Mouse (Mus musculus) MEL (cell line): ENCODE results near the gene Gtpbp8.

Experiments
- BHLHE40 ChIP-seq: IDR thresholded peaks from 2 replicates; pipeline ENCODE4 v1.6.1; 2012; ENCODE audit warnings: low read depth, mild to moderate bottlenecking, inconsistent platforms, low read length, improper control_type of control experiment, borderline replicate concordance
- CTCF ChIP-seq, 3 experiments: IDR thresholded peaks in 2 of 3; conservative IDR thresholded peaks in 1 of 3; 2 replicates each; pipeline ENCODE4 v1.5.1; 2011 to 2012; ENCODE audit warnings: low read length in 3 of 3, low read depth in 2 of 3, mild to moderate bottlenecking in 2 of 3, improper control_type of control experiment in 1 of 3, inconsistent platforms in 1 of 3, mixed read lengths in 1 of 3, moderate library complexity in 1 of 3; ENCODE audit not compliant: control insufficient read depth in 1 of 3, insufficient read depth in 1 of 3, poor library complexity in 1 of 3, severe bottlenecking in 1 of 3
- EP300 ChIP-seq, 2 experiments: IDR thresholded peaks; 2 replicates each; pipeline ENCODE4 v1.6.1; 2011; ENCODE audit warnings: improper control_type of control experiment in 2 of 2, low read length in 2 of 2, low read depth in 1 of 2, mild to moderate bottlenecking in 1 of 2
- GATA1 ChIP-seq: IDR thresholded peaks from 2 replicates; pipeline ENCODE4 v1.6.1; 2011; ENCODE audit warnings: low read depth, low read length, improper control_type of control experiment
- POLR2A ChIP-seq, 2 experiments: IDR thresholded peaks; 2 replicates each; pipeline ENCODE4 v1.6.1; 2011 to 2012; ENCODE audit warnings: low read length in 2 of 2, mild to moderate bottlenecking in 2 of 2, control low read depth in 1 of 2, improper control_type of control experiment in 1 of 2, low read depth in 1 of 2, moderate library complexity in 1 of 2; ENCODE audit not compliant: control insufficient read depth in 1 of 2, insufficient read depth in 1 of 2, poor library complexity in 1 of 2
- POLR2AphosphoS2 ChIP-seq: IDR thresholded peaks from 2 replicates; pipeline ENCODE4 v1.6.1; 2011; ENCODE audit warnings: low read length, improper control_type of control experiment
- RCOR1 ChIP-seq: IDR thresholded peaks from 2 replicates; pipeline ENCODE4 v1.6.1; 2012; ENCODE audit warnings: low read depth, mild to moderate bottlenecking, inconsistent platforms, low read length, improper control_type of control experiment
- ZC3H11A ChIP-seq: IDR thresholded peaks from 2 replicates; pipeline ENCODE4 v1.6.1; 2012; ENCODE audit warnings: low read depth, mild to moderate bottlenecking, inconsistent platforms, low read length, improper control_type of control experiment
- ZMIZ1 ChIP-seq: IDR thresholded peaks from 2 replicates; pipeline ENCODE4 v1.6.1; 2012; ENCODE audit warnings: low read depth, mild to moderate bottlenecking, inconsistent platforms, low read length, improper control_type of control experiment, moderate library complexity
- ZNF384 ChIP-seq: IDR thresholded peaks from 2 replicates; pipeline ENCODE4 v1.6.1; 2012; ENCODE audit warnings: low read depth, mild to moderate bottlenecking, inconsistent platforms, low read length, improper control_type of control experiment

- TF ChIP-seq GATA1 (no peak), ZMIZ1 (no peak), EP300 (IDR thresholded peaks at IDR 0.05; ENCODE audit: low read depth in 1 of 2, low read length in 2 of 2) (no peak; a peak in 1 of 4 replicates), ZNF384 (no peak), RCOR1 (no peak), BHLHE40 (no peak), POLR2AphosphoS2 (no peak), POLR2A (IDR thresholded peaks at IDR 0.05; ENCODE audit: control insufficient read depth in 1 of 2, insufficient read depth in 1 of 2, low read depth in 1 of 2, low read length in 2 of 2, poor library complexity in 1 of 2) (peak; percentile 75 to 88; a peak in 3 of 4 replicates), CTCF (IDR thresholded peaks at IDR 0.05 in 2 of 3, conservative IDR thresholded peaks at IDR 0.05 in 1 of 3; ENCODE audit: control insufficient read depth in 1 of 3, insufficient read depth in 1 of 3, low read depth in 2 of 3, low read length in 3 of 3, poor library complexity in 1 of 3, severe bottlenecking in 1 of 3) (no peak), ZC3H11A (no peak)
Observed at GRCm38 (mm10) chr16:44745866-44746562, at the start of gene Gtpbp8.
